Mouse (Mus musculus): ENCODE results near the gene Kctd11. TPM values are rescaled to one million over a fixed set of nuclear protein-coding genes. Genes with fewer than 3 reads are reported as not detected.

The Kctd11 gene
- total RNA-seq, 1 experiment from 2014 or later: 0.50 TPM

- peak; percentile 83 for ATAC-seq (replicated peaks; ENCODE audit: low read depth, poor library complexity, severe bottlenecking)
Observed at GRCm38 (mm10) chr11:69913554-69914371, 32.6 kb upstream of the Kctd11 start, which contains the start of gene Gps2. Gene Gps2, plus strand, starts transcription at chr11:69913888.

- ATAC-seq (replicated peaks; ENCODE audit: low read depth, poor library complexity, severe bottlenecking): no peak
Observed at GRCm38 (mm10) chr11:69912716-69913530, 31.7 kb upstream of the Kctd11 start.

- ATAC-seq (replicated peaks; ENCODE audit: low read depth, poor library complexity, severe bottlenecking): no peak
Observed at GRCm38 (mm10) chr11:69911701-69912100, 30.5 kb upstream of the Kctd11 start.

GRCm38 (mm10) chr11:69910781-69911560 lies 29.8 kb upstream of the Kctd11 start:
- no peak for ATAC-seq (replicated peaks; ENCODE audit: low read depth, poor library complexity, severe bottlenecking)

- no peak for ATAC-seq (replicated peaks; ENCODE audit: low read depth, poor library complexity, severe bottlenecking)
Observed at GRCm38 (mm10) chr11:69910177-69910576, 29.0 kb upstream of the Kctd11 start.

GRCm38 (mm10) chr11:69909174-69909573 lies 28.0 kb upstream of the Kctd11 start:
- no peak for ATAC-seq (replicated peaks; ENCODE audit: low read depth, poor library complexity, severe bottlenecking)

- ATAC-seq (replicated peaks; ENCODE audit: low read depth, poor library complexity, severe bottlenecking): no peak
Observed at GRCm38 (mm10) chr11:69908645-69909044, 27.4 kb upstream of the Kctd11 start.

GRCm38 (mm10) chr11:69904311-69904710 lies 23.1 kb upstream of the Kctd11 start:
- ATAC-seq (replicated peaks; ENCODE audit: low read depth, poor library complexity, severe bottlenecking): no peak

GRCm38 (mm10) chr11:69902972-69903371 lies 21.8 kb upstream of the Kctd11 start:
- no peak for ATAC-seq (replicated peaks; ENCODE audit: low read depth, poor library complexity, severe bottlenecking)

GRCm38 (mm10) chr11:69901993-69902392 lies 20.8 kb upstream of the Kctd11 start:
- no peak for ATAC-seq (replicated peaks; ENCODE audit: low read depth, poor library complexity, severe bottlenecking)

GRCm38 (mm10) chr11:69901406-69901846 lies 20.2 kb upstream of the Kctd11 start:
- peak; percentile 85 for ATAC-seq (replicated peaks; ENCODE audit: low read depth, poor library complexity, severe bottlenecking)

- peak; percentile 82 for ATAC-seq (replicated peaks; ENCODE audit: low read depth, poor library complexity, severe bottlenecking)
Observed at GRCm38 (mm10) chr11:69900471-69901405, 19.5 kb upstream of the Kctd11 start, which contains the start of the genes 2810408A11Rik and Neurl4. Gene 2810408A11Rik, minus strand, starts transcription at chr11:69900987. Gene Neurl4, plus strand, starts transcription at chr11:69901072.

- ATAC-seq (replicated peaks; ENCODE audit: low read depth, poor library complexity, severe bottlenecking): no peak
Observed at GRCm38 (mm10) chr11:69899870-69900269, 18.7 kb upstream of the Kctd11 start.

- ATAC-seq (replicated peaks; ENCODE audit: low read depth, poor library complexity, severe bottlenecking): peak; percentile 68
Observed at GRCm38 (mm10) chr11:69895291-69895690, 14.1 kb upstream of the Kctd11 start, which contains the start of gene Acap1. Gene Acap1, minus strand, starts transcription at chr11:69895539.

GRCm38 (mm10) chr11:69894671-69895070 lies 13.5 kb upstream of the Kctd11 start:
- peak; percentile 84 for ATAC-seq (replicated peaks; ENCODE audit: low read depth, poor library complexity, severe bottlenecking)

- ATAC-seq (replicated peaks; ENCODE audit: low read depth, poor library complexity, severe bottlenecking): no peak
Observed at GRCm38 (mm10) chr11:69891482-69891881, 10.3 kb upstream of the Kctd11 start.

- no peak; the same call in 1 of the 2 replicates for ATAC-seq (replicated peaks; ENCODE audit: low read depth, poor library complexity, severe bottlenecking)
Observed at GRCm38 (mm10) chr11:69886907-69887635, 5.9 kb upstream of the Kctd11 start.

GRCm38 (mm10) chr11:69884663-69885062 lies 3.5 kb upstream of the Kctd11 start:
- ATAC-seq (replicated peaks; ENCODE audit: low read depth, poor library complexity, severe bottlenecking): no peak
